Mouse (Mus musculus) neural tube, postnatal 0 days (tissue): Measurements from ENCODE around the gene Arid5a. TPM values are rescaled to one million over a fixed set of nuclear protein-coding genes. Genes with fewer than 3 reads are reported as not detected.

Experiments used
- microRNA-seq: library from miRNA; unstranded; fragments of <30 nt; microRNA quantifications from one replicate; pipeline ENCODE4, GENCODE M21; 2016
- polyA plus RNA-seq: library from polyadenylated mRNA; unstranded; fragments of >200 nt; fragmentation: Nextera tagmentation; extraction: Ambion mirVana; gene quantifications from 2 replicates; pipeline ENCODE4 v1.2.1, GENCODE M21; 2015

Arid5a gene
- polyA plus RNA-seq, result 6.2 and 9.0 TPM in 2 replicates

DNA sequence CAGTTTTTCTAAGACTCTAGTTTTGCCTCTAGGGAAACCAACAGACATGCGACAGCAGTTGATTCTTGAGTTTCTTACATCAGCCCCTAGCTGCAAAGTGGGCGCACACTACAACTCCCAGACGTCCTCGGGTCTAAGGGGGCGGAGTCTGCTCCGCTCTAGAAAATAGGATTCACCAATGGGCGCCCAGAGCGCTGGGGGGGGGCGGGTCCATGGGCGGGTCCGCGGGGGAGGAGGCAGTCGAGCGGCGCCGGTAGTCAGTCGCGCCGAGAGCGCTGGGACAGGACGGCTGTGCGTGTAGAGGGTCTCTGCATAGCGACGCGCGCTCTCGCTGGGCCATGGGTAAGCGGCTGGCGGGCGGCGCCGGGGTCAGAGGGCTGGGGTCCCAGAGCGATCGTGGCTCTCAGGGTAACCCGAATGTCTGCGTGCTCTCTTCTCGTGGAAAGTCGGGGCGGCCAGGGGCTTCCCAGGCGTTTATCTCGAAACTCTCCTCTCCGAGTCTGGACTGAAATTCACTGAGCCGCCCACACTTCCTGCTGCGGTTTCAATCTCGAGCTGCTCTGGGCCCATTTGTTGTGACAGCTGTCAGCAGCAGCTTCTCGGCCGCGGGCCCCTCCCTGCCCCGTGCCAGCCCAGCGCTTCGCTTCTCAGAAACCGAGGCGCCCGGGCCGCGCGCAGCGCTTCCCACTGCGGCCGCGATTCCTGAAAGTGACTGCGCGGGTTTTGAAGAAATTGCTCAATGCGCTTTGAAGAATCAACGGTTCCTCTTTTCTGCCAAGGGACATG, at the start of gene Arid5a:
Arid5a (plus strand) TSS at position 239 of the 786 bp plus-strand sequence.

DNA sequence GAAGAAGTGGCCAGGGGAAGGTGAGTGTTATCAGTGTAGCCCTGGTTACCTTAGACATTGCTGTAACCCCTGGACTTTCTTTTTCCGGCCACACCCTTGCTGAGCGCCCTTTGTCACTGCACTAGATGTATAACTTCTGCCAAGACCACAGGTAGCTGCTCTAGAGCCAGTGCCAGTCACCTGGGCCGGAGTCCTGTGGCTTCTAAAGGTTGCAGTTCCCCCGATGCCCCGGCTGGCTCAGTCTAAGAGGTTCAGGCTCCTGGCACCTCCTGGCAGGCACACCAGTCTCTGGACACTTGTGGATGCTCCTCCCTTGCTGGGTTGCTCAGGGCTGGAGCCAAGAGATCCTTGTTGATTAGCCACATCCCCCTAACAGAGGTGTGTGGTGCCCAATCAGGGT, 33.1 kb upstream of the Arid5a start, which contains the start of gene Neurl3:
Neurl3 (minus strand) TSS at position 225 of the 400 bp plus-strand sequence.

DNA sequence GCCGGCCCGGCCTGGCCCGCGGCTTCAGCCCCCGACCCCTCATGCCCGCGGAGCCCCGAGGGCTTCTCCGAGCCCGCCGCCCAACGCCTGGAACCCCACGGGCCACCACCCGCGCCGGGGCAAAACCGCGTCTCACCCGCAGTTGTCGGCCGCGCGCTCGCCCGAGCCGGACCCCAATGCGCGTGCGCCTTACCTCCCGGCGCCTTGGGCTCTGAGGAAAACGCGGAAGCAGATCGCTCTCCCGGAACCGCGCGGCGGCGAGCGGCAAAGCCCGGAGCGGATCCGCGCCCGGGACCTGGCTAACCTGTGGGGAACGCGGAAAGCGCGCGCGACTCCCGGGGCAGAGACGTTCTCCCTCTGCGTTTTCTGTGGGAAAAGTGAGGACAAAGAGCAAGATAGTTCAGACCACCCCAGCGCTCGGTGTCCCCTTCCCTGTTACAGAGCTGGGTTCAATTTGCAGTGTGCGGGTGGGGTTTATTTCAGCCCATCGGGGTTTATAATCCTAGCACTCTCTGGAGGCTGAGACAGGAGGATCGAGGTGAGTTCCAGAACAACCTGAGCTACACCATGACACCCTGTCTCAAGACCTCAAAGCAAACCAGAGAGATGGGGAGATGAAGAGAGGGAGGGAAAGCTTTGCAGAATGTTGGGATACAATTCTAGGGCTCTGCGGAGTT, 61.6 kb downstream of the Arid5a start, which contains the start of gene Kansl3:
Kansl3 (minus strand) TSS at position 213 of the 677 bp plus-strand sequence.

DNA sequence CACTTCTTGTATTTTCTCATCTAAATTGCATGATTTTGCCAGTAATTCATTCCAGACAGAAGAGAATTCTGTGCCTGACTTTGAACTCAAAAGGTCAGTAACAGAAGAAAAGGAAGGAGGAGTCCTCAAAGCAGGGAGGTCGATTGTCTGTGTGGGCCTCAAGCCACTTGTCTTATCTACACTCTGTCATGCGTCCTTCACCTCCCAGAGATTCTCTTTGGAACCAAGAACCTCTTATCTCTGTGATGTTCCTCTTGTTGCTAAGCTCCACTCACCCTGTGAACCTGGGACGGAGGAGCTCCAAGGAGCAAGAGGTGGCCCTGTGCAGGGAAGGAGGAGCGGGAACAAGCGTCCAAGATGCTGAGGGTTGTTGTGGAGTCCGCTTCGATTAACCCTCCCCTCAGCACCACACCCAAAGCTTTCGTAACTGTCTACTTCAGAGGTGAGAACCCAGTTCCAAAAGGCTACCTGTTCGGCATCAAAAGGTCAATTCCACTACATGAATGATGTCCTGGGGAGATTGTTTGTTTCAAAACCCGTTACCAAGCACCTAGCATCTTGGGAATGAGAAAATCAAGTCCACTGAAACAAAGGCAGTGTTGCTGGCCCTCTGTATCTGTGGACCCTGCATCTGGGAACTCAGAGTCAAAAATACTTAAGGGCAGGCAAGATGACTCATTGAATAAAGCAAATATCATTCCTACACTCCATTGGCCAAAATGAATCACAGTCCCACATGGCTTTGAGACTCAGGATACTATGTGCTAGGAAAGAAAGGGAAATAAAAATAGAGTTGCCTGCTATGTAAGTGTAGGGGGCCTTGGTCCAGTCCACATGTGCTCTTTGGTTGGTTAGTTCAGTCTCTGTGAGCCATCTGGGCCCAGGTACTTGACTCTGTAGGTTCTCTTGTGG, 64.7 kb downstream of the Arid5a start, which contains the start of gene Fer1l5:
Fer1l5 (plus strand) TSS at position 358 of the 912 bp plus-strand sequence.

Small RNA genes within 50 kb of the gene (microRNA-seq; reads per million reads assigned to microRNA genes)
- gene Mir6898, result not detected

Other genes with a start within 250 kb of the Arid5a start
- gene Hs6st1, start 239.3 kb upstream of the Arid5a start, polyA plus RNA-seq, result 23.3 and 24.8 TPM in 2 replicates
- 25.2 and 29.0 TPM in 2 replicates for gene Uggt1, start 63.0 kb upstream of the Arid5a start, polyA plus RNA-seq
- 2.1 and 2.3 TPM in 2 replicates for gene Neurl3, start 33.1 kb upstream of the Arid5a start, polyA plus RNA-seq
- gene Kansl3, start 61.4 kb downstream of the Arid5a start, polyA plus RNA-seq, result 26.1 and 29.2 TPM in 2 replicates
- 0.75 and 1.4 TPM in 2 replicates for gene Fer1l5, start 64.6 kb downstream of the Arid5a start, polyA plus RNA-seq
- 45.8 and 47.6 TPM in 2 replicates for gene Lman2l, start 137.5 kb downstream of the Arid5a start, polyA plus RNA-seq
- 10.9 and 12.5 TPM in 2 replicates for gene Cnnm4, start 163.9 kb downstream of the Arid5a start, polyA plus RNA-seq
- 5.5 and 6.0 TPM in 2 replicates for gene Cnnm3, start 204.1 kb downstream of the Arid5a start, polyA plus RNA-seq
- 12.1 and 12.8 TPM in 2 replicates for gene Ankrd23, start 229.2 kb downstream of the Arid5a start, polyA plus RNA-seq
- 1.0 TPM in 1 of 2 replicates, not detected in the other for gene Gm42417, start 231.7 kb downstream of the Arid5a start, polyA plus RNA-seq
- gene Ankrd39, start 239.7 kb downstream of the Arid5a start, polyA plus RNA-seq, result 37.0 and 39.4 TPM in 2 replicates